Comparison of ENCODE assay signal across 17 mouse cellular contexts in the genomic region with DNA sequence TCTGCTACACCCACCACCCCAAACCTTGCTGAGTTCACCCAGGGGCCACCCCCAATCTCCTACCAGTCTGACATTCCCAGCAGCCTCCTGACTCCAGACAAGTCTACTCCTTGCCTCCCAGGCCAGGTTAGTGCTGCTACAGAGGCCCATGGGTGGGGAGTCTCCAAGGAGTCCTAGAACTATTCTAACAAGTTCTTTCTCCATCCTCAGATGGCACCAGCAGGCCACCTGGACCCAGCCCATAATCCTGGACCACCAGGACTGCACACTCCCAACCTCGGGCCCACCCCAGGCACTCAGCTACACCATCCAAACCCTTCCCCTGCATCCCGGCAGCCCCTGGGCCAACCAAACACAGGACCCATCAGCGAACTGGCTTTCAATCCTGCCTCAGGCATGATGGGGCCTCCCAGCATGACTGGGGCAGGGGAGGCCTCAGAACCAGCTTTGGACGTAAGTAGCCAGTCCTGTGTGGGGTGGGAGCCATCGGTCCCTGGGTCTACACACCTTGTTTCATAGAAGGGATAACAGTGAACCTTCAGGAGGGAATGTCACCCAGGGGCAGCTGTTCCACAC. TPM values are rescaled to one million over a fixed set of nuclear protein-coding genes. Genes with fewer than 3 reads are reported as not detected.
DNase-seq lines count a peak whose midpoint lies in the region; ATAC-seq and TF ChIP-seq lines count a peak whose summit lies in the region.
"Had no signal": no experiment of that assay in that cellular context is flagged by ENCODE, and none has a peak within 500 bp of the region (broad histone marks: within the 10 kb centered on the region; RNA-seq: fewer than 3 reads in every experiment).

No protein-coding gene starts in this region.

- ATAC-seq in embryonic facial prominence, embryonic 12.5 days (ENCODE audit: insufficient number of reproducible peaks, insufficient read depth, low FRiP score, low TSS enrichment): no peak
- no peak for ATAC-seq in midbrain, embryonic 11.5 days (ENCODE audit: low FRiP score)
- ATAC-seq in monocyte, adult 5-6 weeks (replicated peaks; ENCODE audit: insufficient number of reproducible peaks, low FRiP score, low TSS enrichment, poor library complexity, severe bottlenecking): no peak
- ATAC-seq: forebrain, embryonic 16.5 days; midbrain, embryonic 16.5 days had no signal

- 0 out of 2 replicates have a peak overlapping the region, but pooled peaks have one; percentile 90 for H3K27ac ChIP-seq in embryonic facial prominence, embryonic 12.5 days
- H3K27ac ChIP-seq in embryonic facial prominence, embryonic 10.5 days (replicated peaks): no peak overlapping the region
- H3K27ac ChIP-seq in kidney, adult 2 months (ENCODE audit: insufficient read depth, low read depth, low read length): peak overlapping the region; percentile 92; the same call in 1 of the 2 replicates
- no peak overlapping the region for H3K27ac ChIP-seq in midbrain, embryonic 11.5 days (ENCODE audit: low read depth, low read length)
- no peak overlapping the region for H3K27ac ChIP-seq in midbrain, embryonic 10.5 days (replicated peaks)
- H3K27ac ChIP-seq: liver, embryonic 14.5 days; neural tube, embryonic 12.5 days had no signal

- H3K9ac ChIP-seq in embryonic facial prominence, embryonic 12.5 days: no peak overlapping the region
- no peak overlapping the region for H3K9ac ChIP-seq in midbrain, embryonic 11.5 days (ENCODE audit: low read length)
- H3K9ac ChIP-seq: liver, embryonic 14.5 days; neural tube, embryonic 12.5 days; stomach, embryonic 15.5 days had no signal

- TF ChIP-seq CTCF in kidney, adult 2 months (conservative IDR thresholded peaks at IDR 0.05; ENCODE audit: insufficient read depth, insufficient read length, low read depth, low read length): no peak

- peaks cover 24% of the 10 kb centered on the region for H3K4me1 ChIP-seq in embryonic facial prominence, embryonic 12.5 days
- H3K4me1 ChIP-seq in embryonic facial prominence, embryonic 10.5 days: peaks cover 27% of the 10 kb centered on the region
- H3K4me1 ChIP-seq in kidney, adult 2 months (ENCODE audit: control insufficient read depth, insufficient read depth, low read length): peaks cover 13% of the 10 kb centered on the region
- H3K4me1 ChIP-seq in midbrain, embryonic 11.5 days (ENCODE audit: control insufficient read depth, insufficient read depth, low read length): no peaks in the 10 kb centered on the region
- H3K4me1 ChIP-seq in midbrain, embryonic 10.5 days: peaks cover 13% of the 10 kb centered on the region

- H3K4me3 ChIP-seq in embryonic facial prominence, embryonic 12.5 days: no peak overlapping the region
- no peak overlapping the region for H3K4me3 ChIP-seq in embryonic facial prominence, embryonic 10.5 days
- no peak overlapping the region for H3K4me3 ChIP-seq in kidney, adult 2 months (ENCODE audit: insufficient read depth, low read depth, low read length)
- no peak overlapping the region for H3K4me3 ChIP-seq in midbrain, embryonic 11.5 days (ENCODE audit: low read depth, low read length)
- no peak overlapping the region for H3K4me3 ChIP-seq in midbrain, embryonic 10.5 days
- H3K4me3 ChIP-seq: erythroblast, embryonic 14.5 days; neural tube, embryonic 12.5 days; stomach, embryonic 15.5 days had no signal

- no peak overlapping the region for H3K4me2 ChIP-seq in embryonic facial prominence, embryonic 12.5 days (replicated peaks)
- H3K4me2 ChIP-seq in midbrain, embryonic 11.5 days: no peak overlapping the region
- H3K4me2 ChIP-seq: neural tube, embryonic 12.5 days; stomach, embryonic 15.5 days had no signal

- peaks cover 66% of the 10 kb centered on the region for H3K36me3 ChIP-seq in embryonic facial prominence, embryonic 12.5 days
- H3K36me3 ChIP-seq in embryonic facial prominence, embryonic 10.5 days (replicated peaks): peaks cover 81% of the 10 kb centered on the region
- no peaks in the 10 kb centered on the region; the same call in 1 of the 2 replicates for H3K36me3 ChIP-seq in kidney, adult 2 months (ENCODE audit: control insufficient read depth, insufficient read depth, low read length)
- H3K36me3 ChIP-seq in midbrain, embryonic 11.5 days (ENCODE audit: control insufficient read depth, insufficient read depth, low read length): peaks cover 49% of the 10 kb centered on the region
- H3K36me3 ChIP-seq in midbrain, embryonic 10.5 days: peaks cover 80% of the 10 kb centered on the region

- no peak for DNase-seq in embryonic facial prominence, embryonic 10.5 days (ENCODE audit: low spot score)
- DNase-seq in kidney, adult 2 months: no peak
- no peak for DNase-seq in kidney, postnatal 25 days
- peak; percentile 77 for DNase-seq in midbrain, embryonic 11.5 days (ENCODE audit: low spot score, missing footprints)
- DNase-seq in midbrain, embryonic 10.5 days (ENCODE audit: low spot score): no peak
- DNase-seq: B cell, adult 2 months; gastrocnemius, postnatal 36 days; kidney, postnatal 14 days; thymus, postnatal 4 days had no signal

- no peaks in the 10 kb centered on the region for H3K27me3 ChIP-seq in embryonic facial prominence, embryonic 12.5 days
- H3K27me3 ChIP-seq in embryonic facial prominence, embryonic 10.5 days (replicated peaks; ENCODE audit: low read depth, poor library complexity, severe bottlenecking): no peaks in the 10 kb centered on the region
- H3K27me3 ChIP-seq in kidney, adult 2 months (replicated peaks; ENCODE audit: control insufficient read depth, insufficient read depth, low read length): no peaks in the 10 kb centered on the region
- H3K27me3 ChIP-seq in midbrain, embryonic 11.5 days (ENCODE audit: control insufficient read depth, insufficient read depth, low read length): no peaks in the 10 kb centered on the region
- no peaks in the 10 kb centered on the region for H3K27me3 ChIP-seq in midbrain, embryonic 10.5 days (ENCODE audit: low read depth, poor library complexity, severe bottlenecking)
- H3K27me3 ChIP-seq: neural tube, embryonic 12.5 days; stomach, embryonic 15.5 days had no signal

- WGBS in embryonic facial prominence, embryonic 12.5 days: 89% methylated on average over 5 of the region's 5 CpGs
- WGBS in embryonic facial prominence, embryonic 10.5 days: 91% methylated on average over 5 of the region's 5 CpGs
- 76% methylated on average over 5 of the region's 5 CpGs for WGBS in kidney, adult 2 months
- WGBS in midbrain, embryonic 11.5 days: 96% methylated on average over 5 of the region's 5 CpGs
- 95% methylated on average over 5 of the region's 5 CpGs for WGBS in midbrain, embryonic 10.5 days

- no peaks in the 10 kb centered on the region for H3K9me3 ChIP-seq in embryonic facial prominence, embryonic 12.5 days
- H3K9me3 ChIP-seq in embryonic facial prominence, embryonic 10.5 days: no peaks in the 10 kb centered on the region
- H3K9me3 ChIP-seq in midbrain, embryonic 11.5 days (ENCODE audit: control insufficient read depth, low read length): no peaks in the 10 kb centered on the region
- no peaks in the 10 kb centered on the region for H3K9me3 ChIP-seq in midbrain, embryonic 10.5 days (replicated peaks)
- H3K9me3 ChIP-seq: neural tube, embryonic 12.5 days; stomach, embryonic 15.5 days had no signal

- TF ChIP-seq POLR2A in kidney, adult 2 months (IDR thresholded peaks at IDR 0.05; ENCODE audit: low read depth, low read length): no peak

RNA-seq across cellular contexts. Expression of a gene that starts 11.3 kb away (rescaled TPM):
- 5,090 and 5,096 TPM in 2 replicates for polyA plus RNA-seq in embryonic facial prominence, embryonic 12.5 days (2016; fragmentation: Nextera tagmentation; extraction: Ambion mirVana)
- 6,156 and 6,219 TPM in 2 replicates for polyA plus RNA-seq in embryonic facial prominence, embryonic 10.5 days (2016; fragmentation: Nextera tagmentation; extraction: Ambion mirVana)
- 1,045 and 1,237 TPM in 2 replicates for polyA plus RNA-seq in kidney, adult 2 months (2012; rRNA removed)
- 5,393 and 5,428 TPM in 2 replicates for polyA plus RNA-seq in midbrain, embryonic 11.5 days (2014; fragmentation: Nextera tagmentation; extraction: Ambion mirVana)
- 5,494 and 6,336 TPM in 2 replicates for polyA plus RNA-seq in midbrain, embryonic 10.5 days (2016; fragmentation: Nextera tagmentation; extraction: Ambion mirVana)
- total RNA-seq in monocyte, adult 5-6 weeks (2017): 917 to 1,280 TPM (median 1,115 TPM) in 3 replicates

RNA-seq across cellular contexts. Expression of a gene that starts 15.0 kb away (rescaled TPM):
- 11.9 and 12.5 TPM in 2 replicates for polyA plus RNA-seq in embryonic facial prominence, embryonic 12.5 days (2016; fragmentation: Nextera tagmentation; extraction: Ambion mirVana)
- 13.1 and 13.6 TPM in 2 replicates for polyA plus RNA-seq in embryonic facial prominence, embryonic 10.5 days (2016; fragmentation: Nextera tagmentation; extraction: Ambion mirVana)
- polyA plus RNA-seq in kidney, adult 2 months (2012; rRNA removed): 47.7 and 53.7 TPM in 2 replicates
- 13.3 and 16.4 TPM in 2 replicates for polyA plus RNA-seq in midbrain, embryonic 11.5 days (2014; fragmentation: Nextera tagmentation; extraction: Ambion mirVana)
- polyA plus RNA-seq in midbrain, embryonic 10.5 days (2016; fragmentation: Nextera tagmentation; extraction: Ambion mirVana): 13.8 and 18.6 TPM in 2 replicates
- 11.9 to 27.0 TPM (median 16.3 TPM) in 3 replicates for total RNA-seq in monocyte, adult 5-6 weeks (2017)

RNA-seq across cellular contexts. Expression of a gene that starts 40.3 kb away (rescaled TPM):
- polyA plus RNA-seq in embryonic facial prominence, embryonic 12.5 days (2016; fragmentation: Nextera tagmentation; extraction: Ambion mirVana): 693 and 728 TPM in 2 replicates
- polyA plus RNA-seq in embryonic facial prominence, embryonic 10.5 days (2016; fragmentation: Nextera tagmentation; extraction: Ambion mirVana): 746 and 786 TPM in 2 replicates
- polyA plus RNA-seq in kidney, adult 2 months (2012; rRNA removed): 60.8 and 76.1 TPM in 2 replicates
- 966 and 1,015 TPM in 2 replicates for polyA plus RNA-seq in midbrain, embryonic 11.5 days (2014; fragmentation: Nextera tagmentation; extraction: Ambion mirVana)
- 961 and 1,033 TPM in 2 replicates for polyA plus RNA-seq in midbrain, embryonic 10.5 days (2016; fragmentation: Nextera tagmentation; extraction: Ambion mirVana)
- total RNA-seq in monocyte, adult 5-6 weeks (2017): 31.2 to 51.6 TPM (median 37.9 TPM) in 3 replicates

Comparison
In these comparisons a context has a peak if more than half of its experiments do, and no peak if none do; other contexts are left out.
1. H3K27ac ChIP-seq: peak in embryonic facial prominence, embryonic 12.5 days (single experiment) and kidney, adult 2 months (single experiment); none in embryonic facial prominence, embryonic 10.5 days (single experiment), midbrain, embryonic 11.5 days (single experiment) and midbrain, embryonic 10.5 days (single experiment).